Mouse (Mus musculus) midbrain, embryonic 14.5 days (tissue): ENCODE results near the gene Vps9d1. TPM values are rescaled to one million over a fixed set of nuclear protein-coding genes. Genes with fewer than 3 reads are reported as not detected.
"Not testable (repeated sequence)": the region's sequence is repeated elsewhere in the genome, so short reads cannot be mapped to it uniquely, and the experiment has no call there.

Experiments
- ATAC-seq: fragments of 200-750 bp; cut with Nextera tagmentation; 2 replicates; pipeline ENCODE4 v1.8.0; 2017; ENCODE audit warnings: moderate number of reproducible peaks, moderate library complexity; ENCODE audit not compliant: low FRiP score, low TSS enrichment
- DNase-seq: peaks from one replicate; pipeline ENCODE4 v3.0.0-alpha.2; 2015
- H3K27ac ChIP-seq: fragments of 300-500 bp; sonication (generic); replicated peaks from 2 replicates; pipeline ENCODE4 v1.5.1; 2014; ENCODE audit warnings: mild to moderate bottlenecking, low read depth, low read length, moderate library complexity
- H3K27me3 ChIP-seq: fragments of 300-500 bp; sonication (generic); 2 replicates; pipeline ENCODE4 v1.6.1; 2014; ENCODE audit warnings: low read length, control low read depth, mixed read lengths; ENCODE audit not compliant: control insufficient read depth, insufficient read depth
- H3K36me3 ChIP-seq: fragments of 300-500 bp; sonication (generic); 2 replicates; pipeline ENCODE4 v1.6.1; 2014; ENCODE audit warnings: low read length, control low read depth; ENCODE audit not compliant: control insufficient read depth, insufficient read depth
- H3K4me1 ChIP-seq: fragments of 300-500 bp; sonication (generic); 2 replicates; pipeline ENCODE4 v1.6.1; 2014; ENCODE audit warnings: mild to moderate bottlenecking, antibody characterized with exemption, low read length, control low read depth; ENCODE audit not compliant: control insufficient read depth, insufficient read depth
- H3K4me2 ChIP-seq: fragments of 300-500 bp; sonication (generic); 2 replicates; pipeline ENCODE4 v1.6.1; 2014; ENCODE audit warnings: mild to moderate bottlenecking, low read length, moderate library complexity
- H3K4me3 ChIP-seq: fragments of 300-500 bp; sonication (generic); replicated peaks from 2 replicates; pipeline ENCODE4 v1.5.1; 2014; ENCODE audit warnings: low read depth, low read length
- H3K9ac ChIP-seq: fragments of 300-500 bp; sonication (generic); replicated peaks from 2 replicates; pipeline ENCODE4 v1.6.1; 2014; ENCODE audit warnings: mild to moderate bottlenecking, low read length, moderate library complexity
- H3K9me3 ChIP-seq: fragments of 300-500 bp; sonication (generic); 2 replicates; pipeline ENCODE4 v1.6.1; 2016; ENCODE audit warnings: low read length, control low read depth, mixed read lengths; ENCODE audit not compliant: control insufficient read depth
- WGBS: fragments of 180-500 bp; shearing (Covaris S2); extraction: QIAGEN DNeasy Blood & Tissue Kit; methylation state at CpG from one replicate; pipeline ENCODE4 v1.1.7; 2014; 5-methylcytosine and 5-hydroxymethylcytosine counted together
- polyA plus RNA-seq: library from polyadenylated mRNA; unstranded; fragments of >200 nt; fragmentation: Nextera tagmentation; extraction: Ambion mirVana; gene quantifications from 2 replicates; pipeline ENCODE4 v1.2.1, GENCODE M21; 2014

Vps9d1 gene
- polyA plus RNA-seq, 1 experiment from 2014 or later = 54.0 TPM

DNA sequence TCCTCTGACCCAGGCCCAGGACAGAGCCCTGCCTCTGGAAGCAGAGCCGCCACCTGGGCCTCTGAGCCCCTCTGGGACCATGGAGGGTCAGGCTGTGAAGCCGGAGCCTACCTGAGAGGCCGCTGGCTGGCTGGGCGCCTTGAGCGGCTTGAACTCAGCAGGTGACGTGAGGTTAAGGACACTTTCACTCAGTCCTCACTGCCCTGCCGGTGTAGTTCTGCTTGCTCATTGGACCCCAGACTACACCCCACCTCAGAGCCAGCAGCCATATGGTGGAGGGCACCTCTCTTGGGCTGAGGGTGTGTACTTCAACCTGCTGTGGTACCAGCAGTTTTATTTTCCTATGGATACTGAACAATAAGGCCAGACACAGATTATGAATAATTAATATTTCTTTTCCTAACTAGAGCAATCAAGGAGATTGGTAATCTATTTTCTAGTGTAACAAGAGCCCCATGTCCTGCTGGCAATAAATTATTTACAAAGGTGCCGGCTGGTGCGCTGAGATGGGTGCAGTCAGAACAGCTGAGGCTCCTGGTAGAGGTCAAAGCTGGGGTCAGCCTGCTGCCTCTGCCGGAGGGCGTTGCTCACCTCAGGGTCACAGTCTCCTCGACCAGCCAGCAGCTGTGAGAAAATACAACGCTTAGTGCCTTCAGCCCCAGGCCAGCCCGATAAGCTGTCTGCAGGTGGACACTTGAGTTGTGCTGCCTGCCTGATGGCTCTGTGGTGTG is 13.9 kb upstream of the Vps9d1 start:
- Histone ChIP-seq H3K36me3 (peaks cover 81% of the 10 kb centered on the region), H3K9me3 (no peaks in the 10 kb centered on the region), H3K9ac (no peak overlapping the region), H3K4me3 (no peak overlapping the region), H3K4me2 (no peak overlapping the region), H3K27me3 (no peaks in the 10 kb centered on the region), H3K27ac (no peak overlapping the region), H3K4me1 (no peaks in the 10 kb centered on the region)
- no peak for ATAC-seq
- WGBS = 74% methylated on average over 14 of the region's 14 CpGs
- no peak for DNase-seq

DNA sequence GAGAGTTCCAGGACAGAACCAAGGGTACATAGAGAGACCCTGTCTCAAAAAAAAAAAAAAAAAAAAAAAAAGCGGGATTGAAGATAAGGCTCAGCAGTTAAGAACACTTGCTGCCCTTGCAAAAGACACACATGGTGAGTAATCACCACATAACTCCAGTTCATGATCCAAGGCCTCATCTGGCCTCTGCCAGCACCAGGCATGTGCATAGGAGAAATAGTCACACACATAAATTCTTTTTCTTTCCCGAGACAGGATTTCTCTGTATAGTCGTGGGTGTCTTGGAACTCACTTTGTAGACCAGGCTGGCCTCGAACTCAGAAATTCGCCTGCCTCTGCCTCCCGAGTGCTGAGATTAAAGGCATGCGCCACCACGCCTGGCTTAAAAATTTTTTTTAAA is 3.4 kb upstream of the Vps9d1 start:
- ATAC-seq, H3K27ac ChIP-seq, DNase-seq, H3K4me3 ChIP-seq, H3K4me2 ChIP-seq, H3K9me3 ChIP-seq, H3K9ac ChIP-seq, H3K27me3 ChIP-seq: not testable (repeated sequence)
- Histone ChIP-seq H3K4me1 (peaks cover 20% of the 10 kb centered on the region), H3K36me3 (peaks cover 54% of the 10 kb centered on the region)
- 91% methylated on average over 8 of the region's 8 CpGs for WGBS

DNA sequence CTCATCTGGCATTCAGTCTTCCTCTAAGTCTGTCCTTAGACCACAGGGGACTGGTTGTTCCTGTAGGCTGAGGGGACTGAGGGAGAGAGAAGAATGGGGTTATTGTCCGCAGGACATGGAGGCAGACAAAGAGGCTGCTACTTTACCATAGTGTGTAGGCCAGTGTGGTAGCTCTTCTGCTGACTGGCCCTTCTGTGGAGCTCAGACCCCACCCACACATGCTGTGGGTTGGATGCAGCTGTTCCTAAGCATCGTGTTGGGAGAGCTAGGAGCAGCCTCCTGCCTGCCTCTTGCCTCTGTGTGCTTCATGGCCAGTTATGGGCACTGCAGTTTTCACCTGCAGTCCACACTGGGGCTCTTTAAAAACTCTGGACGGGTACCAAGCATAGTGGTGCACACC is 3.0 kb upstream of the Vps9d1 start:
- Histone ChIP-seq H3K36me3 (peaks cover 51% of the 10 kb centered on the region), H3K9me3 (no peaks in the 10 kb centered on the region), H3K27ac (no peak overlapping the region), H3K4me3 (no peak overlapping the region), H3K27me3 (no peaks in the 10 kb centered on the region), H3K4me1 (peaks cover 20% of the 10 kb centered on the region), H3K9ac (no peak overlapping the region), H3K4me2 (no peak overlapping the region)
- 84% methylated on average over 3 of the region's 3 CpGs for WGBS
- DNase-seq (no peak), ATAC-seq (no peak)

DNA sequence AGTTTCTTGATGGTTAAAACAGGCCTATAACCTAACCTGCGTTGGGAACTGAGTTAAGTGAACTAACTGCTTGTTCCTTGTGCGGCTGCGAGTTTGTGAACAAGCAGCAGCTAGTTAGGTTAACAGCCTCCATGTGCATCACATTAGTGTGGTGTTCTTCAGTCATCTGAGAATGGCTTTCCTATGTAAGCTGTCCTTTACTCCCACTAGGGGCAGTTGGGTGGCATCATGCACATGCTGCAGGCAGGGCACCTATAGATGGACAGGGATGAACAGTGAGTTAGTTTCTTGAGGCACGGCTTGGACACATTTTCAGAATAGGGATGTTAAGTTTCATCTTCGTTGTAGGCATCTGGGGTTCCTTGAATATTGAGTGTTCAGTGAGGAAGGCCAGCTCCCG is 1.0 kb upstream of the Vps9d1 start:
- Histone ChIP-seq H3K9ac (peak overlapping the region; percentile 99), H3K27me3 (no peaks in the 10 kb centered on the region), H3K9me3 (no peaks in the 10 kb centered on the region), H3K4me3 (peak overlapping the region; percentile 94), H3K4me2 (peak overlapping the region; percentile 85), H3K27ac (no peak overlapping the region), H3K36me3 (peaks cover 56% of the 10 kb centered on the region), H3K4me1 (peaks cover 20% of the 10 kb centered on the region)
- WGBS = 70% methylated on average over 6 of the region's 6 CpGs
- ATAC-seq = no peak
- DNase-seq = no peak

DNA sequence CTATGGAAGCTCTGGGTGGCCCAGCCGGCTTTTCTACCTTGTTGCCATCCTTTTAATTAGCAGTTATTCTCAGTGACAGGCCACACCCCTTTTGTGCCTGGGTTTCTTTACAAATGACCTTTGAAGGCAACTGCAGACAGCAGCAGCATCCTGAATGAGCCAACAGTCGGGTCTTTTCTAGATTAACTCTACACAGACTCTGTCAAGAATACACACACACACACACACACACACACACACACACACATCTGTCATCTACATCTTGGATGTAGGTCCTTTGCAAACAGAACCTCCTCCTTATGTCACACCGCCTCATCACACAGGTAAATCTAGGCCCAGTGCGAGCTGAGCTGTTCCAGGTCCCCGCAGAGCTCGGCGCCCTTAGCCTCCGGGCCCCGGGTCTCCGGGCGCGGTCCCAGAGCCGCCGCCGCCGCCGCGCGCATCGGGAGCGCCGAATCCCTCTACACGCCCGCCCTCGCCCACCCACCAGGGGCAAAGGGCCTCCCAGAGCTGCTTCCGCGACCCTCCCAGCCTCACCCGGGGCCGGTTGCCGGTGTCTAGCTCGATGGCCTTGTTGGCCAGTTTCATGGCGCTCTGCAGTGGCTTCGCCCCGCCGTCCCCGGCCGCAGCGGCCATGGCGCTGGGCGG is 573 bp downstream of the Vps9d1 start:
- no peak for DNase-seq
- H3K36me3 ChIP-seq = peaks cover 54% of the 10 kb centered on the region
- under 1% methylated on average over 40 of the region's 40 CpGs for WGBS

DNA sequence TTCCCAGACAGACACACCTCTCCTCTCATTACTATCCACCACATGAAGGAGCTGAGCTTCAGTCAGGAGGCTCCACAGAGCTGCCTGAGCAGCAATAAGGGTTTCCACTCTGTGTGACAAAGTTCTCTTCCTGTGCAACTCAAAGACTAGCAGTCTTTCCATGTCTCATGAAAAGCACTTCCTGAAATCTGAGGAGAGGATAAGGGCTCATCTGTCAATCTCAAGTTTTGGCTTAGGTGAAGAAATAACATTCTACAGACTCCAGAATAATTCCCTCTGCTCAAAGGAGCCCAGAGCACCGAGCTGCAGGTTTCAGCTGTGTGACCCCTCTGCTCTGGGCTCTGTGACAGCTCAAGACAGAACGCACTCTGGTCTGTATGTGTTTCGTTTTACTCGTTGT is 1.2 kb downstream of the Vps9d1 start:
- Histone ChIP-seq H3K4me2 (peak overlapping the region; percentile 85), H3K4me3 (peak overlapping the region; percentile 94), H3K36me3 (peaks cover 54% of the 10 kb centered on the region), H3K4me1 (peaks cover 20% of the 10 kb centered on the region), H3K27me3 (no peaks in the 10 kb centered on the region), H3K9ac (peak overlapping the region; percentile 99), H3K27ac (no peak overlapping the region), H3K9me3 (no peaks in the 10 kb centered on the region)
- DNase-seq = no peak
- no peak for ATAC-seq
- 79% methylated on average over 4 of the region's 4 CpGs for WGBS

More for the DNA sequence above, 573 bp downstream of the Vps9d1 start:
- Histone ChIP-seq H3K4me1 (peaks cover 20% of the 10 kb centered on the region), H3K4me2 (peak overlapping the region; percentile 85), H3K27me3 (no peaks in the 10 kb centered on the region), H3K9me3 (no peaks in the 10 kb centered on the region), H3K4me3 (peak overlapping the region; percentile 94), H3K27ac (peak overlapping the region; percentile 91), H3K9ac (peak overlapping the region; percentile 99)
- 0 out of 2 replicates have a peak, but pooled peaks have one; percentile 19 for ATAC-seq

DNA sequence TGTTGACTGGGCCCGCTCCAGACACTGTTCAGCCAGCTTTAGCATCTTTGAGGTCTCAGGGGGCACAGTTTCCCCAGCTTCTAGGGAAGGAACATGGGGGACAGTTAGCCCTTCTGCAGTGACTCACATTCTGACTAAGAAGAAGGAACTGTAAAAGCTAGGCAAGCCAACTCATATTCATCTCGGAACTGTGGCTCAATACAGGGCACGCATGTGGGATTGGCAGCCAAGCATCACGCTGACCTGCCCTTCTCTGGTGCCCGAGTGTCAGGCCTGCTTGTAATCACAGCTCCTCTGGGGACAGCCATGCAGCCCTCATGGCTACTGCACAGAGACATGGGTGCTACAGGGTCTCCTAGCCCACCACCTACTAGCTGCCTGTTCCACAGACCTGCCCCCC is 3.2 kb downstream of the Vps9d1 start:
- no peaks in the 10 kb centered on the region for H3K9me3 ChIP-seq
- no peaks in the 10 kb centered on the region for H3K27me3 ChIP-seq
- H3K4me2 ChIP-seq = no peak overlapping the region
- H3K27ac ChIP-seq = no peak overlapping the region
- peaks cover 19% of the 10 kb centered on the region for H3K4me1 ChIP-seq
- H3K9ac ChIP-seq = no peak overlapping the region
- DNase-seq (no peak), ATAC-seq (no peak)
- WGBS = 96% methylated on average over 5 of the region's 5 CpGs
- peaks cover 56% of the 10 kb centered on the region for H3K36me3 ChIP-seq
- no peak overlapping the region for H3K4me3 ChIP-seq

DNA sequence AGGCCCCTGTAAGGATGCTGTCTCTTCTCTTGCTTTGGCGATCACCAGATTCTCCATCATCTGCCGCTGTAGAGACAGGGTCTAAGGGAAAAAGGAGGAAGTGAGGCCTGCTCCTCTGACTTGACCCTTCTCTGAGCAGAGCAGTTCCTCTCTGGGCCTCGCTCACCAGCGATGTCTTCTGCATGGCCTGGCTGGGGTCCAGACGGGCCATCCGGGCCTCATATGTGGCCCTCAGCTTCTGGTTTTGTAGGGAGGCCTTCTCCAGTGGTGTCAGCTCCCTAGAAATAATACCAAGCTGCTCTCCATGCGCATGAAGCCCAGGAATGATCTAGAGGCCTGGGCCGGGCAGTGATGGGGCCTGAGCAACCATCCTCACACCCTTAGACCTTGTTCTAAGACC is 5.6 kb downstream of the Vps9d1 start:
- H3K27me3 ChIP-seq = no peaks in the 10 kb centered on the region
- DNase-seq (no peak), ATAC-seq (no peak)
- H3K4me1 ChIP-seq = 0 out of 2 replicates have a peak, but pooled peaks cover 6% of the 10 kb centered on the region
- no peaks in the 10 kb centered on the region for H3K9me3 ChIP-seq
- H3K36me3 ChIP-seq = peaks cover 77% of the 10 kb centered on the region
- no peak overlapping the region for H3K9ac ChIP-seq
- no peak overlapping the region for H3K4me3 ChIP-seq
- 98% methylated on average over 8 of the region's 8 CpGs for WGBS
- H3K27ac ChIP-seq = no peak overlapping the region
- no peak overlapping the region for H3K4me2 ChIP-seq

DNA sequence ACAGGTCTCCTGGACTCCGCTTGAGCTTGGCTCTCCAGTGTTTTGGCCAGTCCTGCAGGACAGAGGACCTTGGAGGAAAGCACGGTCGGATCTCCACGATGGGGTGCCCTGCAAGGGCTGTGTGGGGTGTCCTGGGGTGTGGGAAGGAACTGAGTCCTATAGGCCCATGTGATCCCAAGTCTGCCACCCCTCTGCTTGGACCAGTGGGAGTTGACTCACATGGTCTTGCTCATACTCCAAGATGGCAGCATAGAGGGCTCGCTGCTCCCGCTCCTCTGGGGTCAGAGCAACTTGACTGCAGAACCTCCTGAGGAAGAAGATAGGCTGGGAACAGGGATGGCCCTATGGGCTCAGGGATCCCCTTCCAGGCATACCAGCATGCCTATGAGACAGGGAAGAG is 6.4 kb downstream of the Vps9d1 start:
- H3K27ac ChIP-seq = no peak overlapping the region
- 95% methylated on average over 6 of the region's 6 CpGs for WGBS
- DNase-seq = no peak
- H3K27me3 ChIP-seq = no peaks in the 10 kb centered on the region
- no peak overlapping the region for H3K9ac ChIP-seq
- H3K36me3 ChIP-seq = peaks cover 86% of the 10 kb centered on the region
- no peak overlapping the region for H3K4me2 ChIP-seq
- ATAC-seq = no peak
- H3K4me1 ChIP-seq = 0 out of 2 replicates have a peak, but pooled peaks cover 1% of the 10 kb centered on the region
- H3K4me3 ChIP-seq = no peak overlapping the region
- no peaks in the 10 kb centered on the region for H3K9me3 ChIP-seq
